Mouse (Mus musculus) kidney, embryonic 14.5 days (tissue): ENCODE measurements around the gene Gabrg3. TPM values are rescaled to one million over a fixed set of nuclear protein-coding genes. Genes with fewer than 3 reads are reported as not detected.

Source experiments
- ATAC-seq: fragments of 200-750 bp; cut with Nextera tagmentation; 2 replicates; pipeline ENCODE4 v1.8.0; 2017; ENCODE audit warnings: moderate number of reproducible peaks, mild to moderate bottlenecking, moderate TSS enrichment, moderate library complexity; ENCODE audit not compliant: low FRiP score, low TSS enrichment
- H3K27ac ChIP-seq: fragments of 300-500 bp; sonication (generic); 2 replicates; pipeline ENCODE4 v1.5.1; 2014; ENCODE audit warnings: low read depth, mild to moderate bottlenecking, low read length, moderate library complexity, mixed read lengths
- H3K27me3 ChIP-seq: fragments of 300-500 bp; sonication (generic); 2 replicates; pipeline ENCODE4 v1.6.1; 2014; ENCODE audit warnings: mild to moderate bottlenecking, low read length; ENCODE audit not compliant: control insufficient read depth, insufficient read depth
- H3K36me3 ChIP-seq: fragments of 300-500 bp; sonication (generic); 2 replicates; pipeline ENCODE4 v1.6.1; 2014; ENCODE audit warnings: low read length, mixed read lengths; ENCODE audit not compliant: control insufficient read depth, insufficient read depth
- H3K4me1 ChIP-seq: fragments of 300-500 bp; sonication (generic); 2 replicates; pipeline ENCODE4 v1.6.1; 2014; ENCODE audit warnings: low read length, mixed read lengths; ENCODE audit not compliant: control insufficient read depth, insufficient read depth
- H3K4me2 ChIP-seq: fragments of 300-500 bp; sonication (generic); replicated peaks from 2 replicates; pipeline ENCODE4 v1.6.1; 2014; ENCODE audit warnings: low read depth, mild to moderate bottlenecking, low read length
- H3K4me3 ChIP-seq: fragments of 300-500 bp; sonication (generic); 2 replicates; pipeline ENCODE4 v1.5.1; 2014; ENCODE audit warnings: mild to moderate bottlenecking, low read length
- H3K9ac ChIP-seq: fragments of 300-500 bp; sonication (generic); 2 replicates; pipeline ENCODE4 v1.6.1; 2014; ENCODE audit warnings: low read depth, mild to moderate bottlenecking, low read length, moderate library complexity
- H3K9me3 ChIP-seq: fragments of 300-500 bp; sonication (generic); 2 replicates; pipeline ENCODE4 v1.6.1; 2016; ENCODE audit warnings: low read length; ENCODE audit not compliant: control insufficient read depth
- WGBS: fragments of 180-500 bp; shearing (Covaris S2); extraction: QIAGEN DNeasy Blood & Tissue Kit; methylation state at CpG from one replicate; pipeline ENCODE4 v1.1.7; 2014; 5-methylcytosine and 5-hydroxymethylcytosine counted together
- polyA plus RNA-seq: library from polyadenylated mRNA; unstranded; fragments of >200 nt; fragmentation: Nextera tagmentation; extraction: Ambion mirVana; gene quantifications from 2 replicates; pipeline ENCODE4 v1.2.1, GENCODE M21; 2014

The Gabrg3 gene
- polyA plus RNA-seq, 1 experiment from 2014 or later = 0.54 TPM

GRCm38 (mm10) chr7:56767796-56768195 lies 619.2 kb downstream of the Gabrg3 start:
- H3K36me3 ChIP-seq = no peaks in the 10 kb centered on the region
- no peak overlapping the region for H3K9ac ChIP-seq
- H3K4me1 ChIP-seq = no peaks in the 10 kb centered on the region
- ATAC-seq = no peak
- H3K4me2 ChIP-seq = no peak overlapping the region
- 78% methylated on average over 1 of the region's 1 CpGs for WGBS
- H3K9me3 ChIP-seq = no peaks in the 10 kb centered on the region
- no peak overlapping the region for H3K27ac ChIP-seq
- no peak overlapping the region for H3K4me3 ChIP-seq
- no peaks in the 10 kb centered on the region for H3K27me3 ChIP-seq

GRCm38 (mm10) chr7:56765612-56766445 lies 621.2 kb downstream of the Gabrg3 start:
- no peak overlapping the region for H3K27ac ChIP-seq
- no peak overlapping the region for H3K4me2 ChIP-seq
- ATAC-seq = no peak
- H3K27me3 ChIP-seq = no peaks in the 10 kb centered on the region
- WGBS = 69% methylated on average over 10 of the region's 10 CpGs
- no peak overlapping the region for H3K9ac ChIP-seq
- H3K36me3 ChIP-seq = no peaks in the 10 kb centered on the region
- H3K9me3 ChIP-seq = no peaks in the 10 kb centered on the region
- no peaks in the 10 kb centered on the region for H3K4me1 ChIP-seq
- H3K4me3 ChIP-seq = no peak overlapping the region

DNA sequence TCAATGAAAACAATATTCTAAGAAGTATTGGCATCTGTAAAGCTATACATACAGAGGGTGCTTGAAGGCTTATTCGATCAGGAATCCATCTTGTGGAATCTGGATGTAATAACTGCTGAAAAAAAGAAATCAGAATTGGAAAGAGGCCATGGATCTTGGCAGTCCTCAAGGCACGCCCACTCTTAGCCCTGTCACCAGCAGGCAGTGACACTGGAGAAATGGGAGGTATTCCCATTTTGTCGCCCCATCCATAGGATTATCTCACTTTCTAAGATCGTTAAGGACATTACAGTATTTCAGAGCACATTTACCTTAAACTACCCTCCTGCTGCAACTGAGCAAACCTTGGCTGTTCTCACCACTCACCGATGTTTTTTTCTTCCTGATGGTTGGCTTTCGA lies 657.8 kb downstream of the Gabrg3 start:
- Histone ChIP-seq H3K9me3 (no peaks in the 10 kb centered on the region), H3K9ac (no peak overlapping the region), H3K27me3 (no peaks in the 10 kb centered on the region), H3K27ac (no peak overlapping the region), H3K36me3 (no peaks in the 10 kb centered on the region), H3K4me3 (no peak overlapping the region), H3K4me2 (no peak overlapping the region), H3K4me1 (no peaks in the 10 kb centered on the region)
- ATAC-seq = no peak
- 88% methylated on average over 6 of the region's 6 CpGs for WGBS

Other genes starting within 250 kb of the Gabrg3 start
- 0.56 and 1.2 TPM in 2 replicates for gene Gabrb3, start 32.5 kb upstream of the Gabrg3 start, polyA plus RNA-seq
- 0.26 and 0.43 TPM in 2 replicates for gene Gabra5, start 122.9 kb upstream of the Gabrg3 start, polyA plus RNA-seq